Mouse (Mus musculus) liver, embryonic 11.5 days (tissue): Measurements from ENCODE around the gene Accsl. TPM values are rescaled to one million over a fixed set of nuclear protein-coding genes. Genes with fewer than 3 reads are reported as not detected.
A peak's percentile ranks its signal among the peaks of the same experiment; 100 is the strongest.

Experiments
- ATAC-seq: fragments of 200-750 bp; cut with Nextera tagmentation; replicated peaks from 2 replicates; pipeline ENCODE4 v1.8.0; 2017; ENCODE audit warnings: moderate number of reproducible peaks, mild to moderate bottlenecking, moderate TSS enrichment, moderate library complexity; ENCODE audit not compliant: low FRiP score
- DNase-seq: peaks from one replicate; pipeline ENCODE4 v3.0.0-alpha.2; 2017; ENCODE audit warnings: low spot score
- H3K27ac ChIP-seq: fragments of 300-500 bp; sonication (generic); 2 replicates; pipeline ENCODE4 v1.5.1; 2014; ENCODE audit warnings: mild to moderate bottlenecking, low read depth, low read length, control low read depth
- H3K27me3 ChIP-seq: fragments of 300-500 bp; sonication (generic); replicated peaks from 2 replicates; pipeline ENCODE4 v1.6.1; 2014; ENCODE audit warnings: low read length, mixed read lengths; ENCODE audit not compliant: control insufficient read depth, insufficient read depth
- H3K36me3 ChIP-seq: fragments of 300-500 bp; sonication (generic); 2 replicates; pipeline ENCODE4 v1.6.1; 2014; ENCODE audit warnings: mild to moderate bottlenecking, low read length, moderate library complexity, mixed read lengths; ENCODE audit not compliant: control insufficient read depth, insufficient read depth
- H3K4me1 ChIP-seq: fragments of 300-500 bp; sonication (generic); replicated peaks from 2 replicates; pipeline ENCODE4 v1.6.1; 2014; ENCODE audit warnings: low read length, mixed read lengths; ENCODE audit not compliant: control insufficient read depth, insufficient read depth
- H3K4me2 ChIP-seq: fragments of 300-500 bp; sonication (generic); 2 replicates; pipeline ENCODE4 v1.6.1; 2014; ENCODE audit warnings: mild to moderate bottlenecking, control low read depth, moderate library complexity
- H3K4me3 ChIP-seq: fragments of 300-500 bp; sonication (generic); 2 replicates; pipeline ENCODE4 v1.5.1; 2014; ENCODE audit warnings: low read depth, low read length, control low read depth
- H3K9ac ChIP-seq: fragments of 300-500 bp; sonication (generic); 2 replicates; pipeline ENCODE4 v1.6.1; 2014; ENCODE audit warnings: low read depth, low read length, control low read depth
- H3K9me3 ChIP-seq: fragments of 300-500 bp; sonication (generic); 2 replicates; pipeline ENCODE4 v1.6.1; 2016; ENCODE audit warnings: low read length, inconsistent platforms, mixed read lengths; ENCODE audit not compliant: control insufficient read depth
- WGBS: fragments of 180-500 bp; shearing (Covaris S2); extraction: QIAGEN DNeasy Blood & Tissue Kit; methylation state at CpG from one replicate; pipeline ENCODE4 v1.1.7; 2014; 5-methylcytosine and 5-hydroxymethylcytosine counted together
- polyA plus RNA-seq: library from polyadenylated mRNA; unstranded; fragments of >200 nt; fragmentation: Nextera tagmentation; extraction: Ambion mirVana; gene quantifications from 2 replicates; pipeline ENCODE4 v1.2.1, GENCODE M21; 2014

Accsl gene
- polyA plus RNA-seq, 1 experiment from 2014 or later = not detected

DNA sequence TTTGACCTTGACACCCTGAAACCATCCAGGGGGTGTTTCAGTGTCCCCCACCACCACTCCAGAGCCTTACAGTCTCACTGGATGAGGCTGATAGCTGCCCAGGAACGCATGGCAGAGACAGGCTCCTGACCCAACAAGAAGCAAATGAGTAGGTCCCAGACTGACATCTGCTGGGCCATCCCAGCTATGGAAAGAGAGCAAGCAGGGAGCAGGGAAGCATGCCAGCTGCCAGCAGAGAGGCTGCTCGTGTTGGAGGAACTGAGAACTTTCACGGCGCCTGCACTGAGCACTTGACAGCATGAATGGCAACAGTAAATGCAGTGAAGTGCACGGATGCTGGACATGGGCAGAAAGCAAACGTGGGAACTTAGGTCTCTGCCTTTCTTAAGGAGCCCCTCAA is 28.8 kb downstream of the Accsl start:
- H3K36me3 ChIP-seq = peaks cover 10% of the 10 kb centered on the region
- no peak overlapping the region for H3K27ac ChIP-seq
- ATAC-seq = no peak
- WGBS = 89% methylated on average over 6 of the region's 6 CpGs
- no peaks in the 10 kb centered on the region; the same call in 1 of the 2 replicates for H3K4me1 ChIP-seq
- H3K9me3 ChIP-seq = no peaks in the 10 kb centered on the region
- no peak overlapping the region for H3K4me3 ChIP-seq
- no peak overlapping the region for H3K4me2 ChIP-seq
- DNase-seq = no peak
- no peaks in the 10 kb centered on the region for H3K27me3 ChIP-seq
- H3K9ac ChIP-seq = no peak overlapping the region

- H3K4me1 ChIP-seq = no peaks in the 10 kb centered on the region; the same call in 1 of the 2 replicates
- H3K36me3 ChIP-seq = peaks cover 7% of the 10 kb centered on the region
- H3K27ac ChIP-seq = no peak overlapping the region
- no peak overlapping the region for H3K4me3 ChIP-seq
- no peaks in the 10 kb centered on the region for H3K9me3 ChIP-seq
- no peak overlapping the region for H3K4me2 ChIP-seq
- WGBS = 86% methylated on average over 4 of the region's 4 CpGs
- DNase-seq = no peak
- no peak overlapping the region for H3K9ac ChIP-seq
- no peaks in the 10 kb centered on the region for H3K27me3 ChIP-seq
- no peak for ATAC-seq
Observed at GRCm38 (mm10) chr2:93838931-93839330, 30.0 kb downstream of the Accsl start.

GRCm38 (mm10) chr2:93836232-93836785 is 32.6 kb downstream of the Accsl start:
- H3K27me3 ChIP-seq = no peaks in the 10 kb centered on the region
- no peak for DNase-seq
- 80% methylated on average over 13 of the region's 13 CpGs for WGBS

DNA sequence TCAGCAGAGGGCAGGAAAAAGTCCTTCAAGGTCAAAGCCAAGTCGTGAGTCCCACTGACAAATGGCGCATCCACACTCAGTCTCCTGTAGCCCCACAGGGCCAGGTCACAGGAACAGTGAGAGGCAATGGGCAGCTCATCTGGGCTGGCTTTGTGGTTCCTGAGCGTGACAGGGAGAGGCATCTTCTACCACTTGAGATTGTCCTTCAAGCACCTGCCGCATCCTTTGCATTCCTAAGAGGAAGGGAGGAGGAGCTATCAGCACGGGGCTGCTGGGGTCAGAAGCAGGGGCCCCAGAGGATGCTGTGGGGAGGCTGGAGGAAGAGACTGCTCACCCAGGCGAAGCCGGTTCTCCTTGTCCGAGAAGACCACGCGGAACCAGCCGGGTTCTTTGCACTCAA is 33.4 kb downstream of the Accsl start:
- no peak for DNase-seq
- Histone ChIP-seq H3K27me3 (no peaks in the 10 kb centered on the region), H3K4me3 (no peak overlapping the region), H3K9me3 (no peaks in the 10 kb centered on the region), H3K36me3 (0 out of 2 replicates have a peak, but pooled peaks cover 2% of the 10 kb centered on the region), H3K9ac (no peak overlapping the region), H3K4me1 (no peaks in the 10 kb centered on the region), H3K27ac (no peak overlapping the region), H3K4me2 (no peak overlapping the region)
- ATAC-seq = no peak
- WGBS = 74% methylated on average over 11 of the region's 11 CpGs

More at GRCm38 (mm10) chr2:93836232-93836785, 32.6 kb downstream of the Accsl start:
- Histone ChIP-seq H3K4me3 (no peak overlapping the region), H3K9me3 (no peaks in the 10 kb centered on the region), H3K4me1 (no peaks in the 10 kb centered on the region), H3K9ac (no peak overlapping the region), H3K4me2 (no peak overlapping the region), H3K36me3 (0 out of 2 replicates have a peak, but pooled peaks cover 2% of the 10 kb centered on the region), H3K27ac (no peak overlapping the region)
- ATAC-seq = no peak

- H3K27me3 ChIP-seq = no peaks in the 10 kb centered on the region
- 15% methylated on average over 8 of the region's 8 CpGs for WGBS
- H3K4me1 ChIP-seq = peaks cover 10% of the 10 kb centered on the region
- DNase-seq (peak; percentile 46), ATAC-seq (peak; percentile 51)
- H3K4me2 ChIP-seq = no peak overlapping the region
- no peak overlapping the region for H3K9ac ChIP-seq
- H3K4me3 ChIP-seq = no peak overlapping the region
- H3K9me3 ChIP-seq = no peaks in the 10 kb centered on the region
- no peak overlapping the region for H3K27ac ChIP-seq
- no peaks in the 10 kb centered on the region for H3K36me3 ChIP-seq
Observed at GRCm38 (mm10) chr2:93823519-93823918, 45.4 kb downstream of the Accsl start.

GRCm38 (mm10) chr2:93822045-93822749 is 46.8 kb downstream of the Accsl start, which contains the start of gene Ext2:
Ext2 (minus strand) TSS chr2:93822568.
- WGBS = under 1% methylated on average over 66 of the region's 66 CpGs
- Histone ChIP-seq H3K27ac (no peak within 1 kb of the TSS), H3K9me3 (no peaks in the 10 kb centered on the region), H3K4me2 (peak within 1 kb of the TSS; percentile 84), H3K36me3 (no peaks in the 10 kb centered on the region), H3K27me3 (no peaks in the 10 kb centered on the region), H3K9ac (peak within 1 kb of the TSS; percentile 93), H3K4me1 (peaks cover 15% of the 10 kb centered on the region), H3K4me3 (peak within 1 kb of the TSS; percentile 94)
- DNase-seq (peak; percentile 85), ATAC-seq (peak; percentile 89)

- peak; percentile 34; the same call in 1 of the 2 replicates for ATAC-seq
- H3K9ac ChIP-seq = no peak overlapping the region
- H3K36me3 ChIP-seq = peaks cover 5% of the 10 kb centered on the region; the same call in 1 of the 2 replicates
- no peak overlapping the region for H3K4me3 ChIP-seq
- DNase-seq = no peak
- H3K4me1 ChIP-seq = peaks cover 15% of the 10 kb centered on the region
- no peaks in the 10 kb centered on the region for H3K9me3 ChIP-seq
- WGBS = 69% methylated on average over 5 of the region's 5 CpGs
- no peak overlapping the region for H3K27ac ChIP-seq
- no peaks in the 10 kb centered on the region for H3K27me3 ChIP-seq
- no peak overlapping the region for H3K4me2 ChIP-seq
Observed at GRCm38 (mm10) chr2:93817791-93818190, 51.2 kb downstream of the Accsl start.

DNA sequence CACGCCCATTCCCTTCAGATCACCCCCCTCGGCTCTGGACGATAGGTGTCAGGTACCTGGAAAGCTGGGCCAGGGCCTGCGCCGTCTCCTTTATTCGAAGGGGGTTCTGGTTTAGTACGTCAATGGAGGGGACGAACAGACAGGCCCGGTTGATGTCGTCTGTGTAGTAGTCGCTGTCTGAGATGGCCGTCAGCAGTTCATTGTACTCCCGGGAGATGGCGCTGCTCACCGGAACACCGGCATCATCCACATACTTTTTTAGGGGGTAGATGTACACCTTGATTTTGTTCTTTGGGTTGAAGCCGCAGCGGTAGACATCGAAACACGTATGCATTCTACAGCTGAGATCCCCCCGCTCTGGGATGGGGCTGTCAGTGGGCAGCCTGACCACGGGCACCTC is 55.6 kb downstream of the Accsl start:
- peaks cover 5% of the 10 kb centered on the region for H3K4me1 ChIP-seq
- no peak overlapping the region for H3K4me2 ChIP-seq
- DNase-seq (no peak), ATAC-seq (no peak)
- 92% methylated on average over 22 of the region's 22 CpGs for WGBS
- H3K9ac ChIP-seq = no peak overlapping the region
- H3K4me3 ChIP-seq = no peak overlapping the region
- H3K9me3 ChIP-seq = no peaks in the 10 kb centered on the region
- H3K27me3 ChIP-seq = no peaks in the 10 kb centered on the region
- H3K36me3 ChIP-seq = peaks cover 11% of the 10 kb centered on the region; the same call in 1 of the 2 replicates
- H3K27ac ChIP-seq = no peak overlapping the region
